Mouse (Mus musculus): ENCODE results near the gene Gm20388.
"Not testable (repeated sequence)": the region's sequence is repeated elsewhere in the genome, so short reads cannot be mapped to it uniquely, and the experiment has no call there.

Gene Gm20388

GRCm38 (mm10) chr8:123411246-123411645 lies 3500.6 kb downstream of the Gm20388 start, which contains the start of gene Tubb3:
Gene Tubb3 (plus strand): TSS chr8:123411424.
- intact Hi-C loops (cut with DNase I), result no loop called here

- intact Hi-C loops (cut with DNase I), result no loop called here
Observed at GRCm38 (mm10) chr8:123411781-123412327, 3501.2 kb downstream of the Gm20388 start.

GRCm38 (mm10) chr8:123412560-123413170 lies 3502.0 kb downstream of the Gm20388 start:
- intact Hi-C loops (cut with DNase I), result no loop called here

- intact Hi-C loops (cut with DNase I), result no loop called here
Observed at GRCm38 (mm10) chr8:123414255-123414654, 3503.6 kb downstream of the Gm20388 start.

GRCm38 (mm10) chr8:123414997-123415696 lies 3504.5 kb downstream of the Gm20388 start:
- intact Hi-C loops (cut with DNase I), result not testable (repeated sequence)

- intact Hi-C loops (cut with DNase I), result no loop called here
Observed at GRCm38 (mm10) chr8:123415967-123416943, 3505.6 kb downstream of the Gm20388 start.

- intact Hi-C loops (cut with DNase I), result no loop called here
Observed at GRCm38 (mm10) chr8:123416944-123417555, 3506.4 kb downstream of the Gm20388 start.

GRCm38 (mm10) chr8:123419711-123420110 lies 3509.1 kb downstream of the Gm20388 start:
- intact Hi-C loops (cut with DNase I), result loop anchor here (5.0 kb wide), 1 partner anchor 37 kb away; no protein-coding TSS in a partner anchor

GRCm38 (mm10) chr8:123420525-123421281 lies 3510.1 kb downstream of the Gm20388 start:
- intact Hi-C loops (cut with DNase I), result loop anchor here (5.0 kb wide), 1 partner anchor 38 kb away; no protein-coding TSS in a partner anchor

- intact Hi-C loops (cut with DNase I), result loop anchor here (5.0 kb wide), 1 partner anchor 39 kb away; no protein-coding TSS in a partner anchor
Observed at GRCm38 (mm10) chr8:123421325-123421724, 3510.7 kb downstream of the Gm20388 start.

- intact Hi-C loops (cut with DNase I), result loop anchor here (5.0 kb wide), 1 partner anchor 40 kb away; no protein-coding TSS in a partner anchor
Observed at GRCm38 (mm10) chr8:123422056-123422780, 3511.6 kb downstream of the Gm20388 start.

GRCm38 (mm10) chr8:123422781-123423159 lies 3512.1 kb downstream of the Gm20388 start:
- intact Hi-C loops (cut with DNase I), result loop anchor here (5.0 kb wide), 1 partner anchor 40 kb away; no protein-coding TSS in a partner anchor

- intact Hi-C loops (cut with DNase I), result loop anchor here (5.0 kb wide), 1 partner anchor 41 kb away; no protein-coding TSS in a partner anchor
Observed at GRCm38 (mm10) chr8:123423441-123423840, 3512.8 kb downstream of the Gm20388 start, which contains the start of gene Def8. Gene Def8 (plus strand): TSS chr8:123423527.

GRCm38 (mm10) chr8:123426511-123427509 lies 3516.2 kb downstream of the Gm20388 start:
- intact Hi-C loops (cut with DNase I), result no loop called here

GRCm38 (mm10) chr8:123427639-123428275 lies 3517.1 kb downstream of the Gm20388 start:
- intact Hi-C loops (cut with DNase I), result no loop called here

GRCm38 (mm10) chr8:123428343-123428893 lies 3517.8 kb downstream of the Gm20388 start:
- intact Hi-C loops (cut with DNase I), result no loop called here

Measured in adrenal gland (tissue).